Mouse (Mus musculus) hindbrain, embryonic 15.5 days (tissue): ENCODE measurements around the gene Gm9922. TPM values are rescaled to one million over a fixed set of nuclear protein-coding genes. Genes with fewer than 3 reads are reported as not detected.

Experiments used
- ATAC-seq: fragments of 200-750 bp; cut with Nextera tagmentation; 2 replicates; pipeline ENCODE4 v1.8.0; 2017; ENCODE audit warnings: low read depth, moderate number of reproducible peaks, moderate TSS enrichment; ENCODE audit not compliant: low FRiP score
- H3K27ac ChIP-seq: fragments of 300-500 bp; sonication (generic); replicated peaks from 2 replicates; pipeline ENCODE4 v1.5.1; 2015; ENCODE audit warnings: mild to moderate bottlenecking, inconsistent platforms
- H3K27me3 ChIP-seq: fragments of 300-500 bp; sonication (generic); 2 replicates; pipeline ENCODE4 v1.6.1; 2015; ENCODE audit warnings: control low read depth, inconsistent platforms
- H3K36me3 ChIP-seq: fragments of 300-500 bp; sonication (generic); 2 replicates; pipeline ENCODE4 v1.6.1; 2015; ENCODE audit warnings: control low read depth, inconsistent platforms
- H3K4me1 ChIP-seq: fragments of 300-500 bp; sonication (generic); replicated peaks from 2 replicates; pipeline ENCODE4 v1.6.1; 2015; ENCODE audit warnings: control low read depth, inconsistent platforms
- H3K4me2 ChIP-seq: fragments of 300-500 bp; sonication (generic); 2 replicates; pipeline ENCODE4 v1.6.1; 2015; ENCODE audit warnings: moderate library complexity, mild to moderate bottlenecking, inconsistent platforms
- H3K4me3 ChIP-seq: fragments of 300-500 bp; sonication (generic); 2 replicates; pipeline ENCODE4 v1.5.1; 2015; ENCODE audit warnings: mild to moderate bottlenecking, inconsistent platforms
- H3K9ac ChIP-seq: fragments of 300-500 bp; sonication (generic); 2 replicates; pipeline ENCODE4 v1.6.1; 2015; ENCODE audit warnings: inconsistent platforms
- H3K9me3 ChIP-seq: fragments of 300-500 bp; sonication (generic); 2 replicates; pipeline ENCODE4 v1.6.1; 2016; ENCODE audit warnings: control low read depth, inconsistent platforms
- WGBS: fragments of 180-500 bp; shearing (Covaris S2); methylation state at CpG from one replicate; pipeline ENCODE4 v1.1.7; 2015; 5-methylcytosine and 5-hydroxymethylcytosine counted together
- polyA plus RNA-seq: library from polyadenylated mRNA; unstranded; fragments of >200 nt; fragmentation: Nextera tagmentation; extraction: Ambion mirVana; gene quantifications from 2 replicates; pipeline ENCODE4 v1.2.1, GENCODE M21; 2015

Gm9922 gene
- polyA plus RNA-seq, 1 experiment from 2014 or later, result not detected

DNA sequence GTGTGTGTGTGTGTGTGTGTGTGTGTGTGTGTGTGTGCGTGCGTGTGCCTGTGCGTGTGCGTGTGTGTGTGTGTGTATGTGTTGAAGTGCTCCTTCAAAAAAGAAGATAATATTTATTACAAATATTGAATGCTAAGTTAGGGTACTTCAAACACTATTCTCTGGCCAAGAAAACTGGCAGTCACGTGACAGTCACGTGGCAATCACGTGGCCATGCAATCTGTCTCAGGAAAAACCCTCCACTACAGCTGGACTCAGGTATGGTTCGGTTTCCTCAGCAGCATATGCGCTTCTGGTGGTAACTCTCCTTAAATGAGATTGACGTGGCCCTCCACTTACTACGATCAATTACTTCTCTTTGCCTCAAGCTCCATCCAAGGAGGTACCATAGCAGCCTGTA, 18.2 kb upstream of the Gm9922 start:
- no peak for ATAC-seq
- WGBS, result 93% methylated on average over 11 of the region's 11 CpGs

DNA sequence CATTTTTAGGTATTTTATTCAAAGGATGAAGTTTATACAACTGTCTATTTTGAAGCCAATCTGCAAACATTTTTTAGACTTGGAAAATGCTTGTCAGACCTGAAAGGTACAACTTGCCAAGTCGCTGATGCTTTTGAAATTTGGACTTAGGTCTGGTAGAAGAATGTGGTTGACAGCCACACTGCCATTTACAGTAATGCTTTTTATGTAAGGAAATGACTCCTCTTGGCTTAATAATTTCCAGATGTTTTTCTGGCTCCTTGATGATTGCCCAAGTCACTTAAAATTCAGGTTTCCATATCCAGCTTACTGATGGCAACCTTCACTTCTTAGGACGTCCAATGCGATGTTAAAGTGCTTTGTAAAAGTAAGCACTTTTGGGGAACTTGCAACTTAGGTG, 17.0 kb upstream of the Gm9922 start:
- Histone ChIP-seq H3K27me3 (no peaks in the 10 kb centered on the region), H3K9me3 (no peaks in the 10 kb centered on the region), H3K4me2 (no peak overlapping the region), H3K27ac (no peak overlapping the region), H3K9ac (no peak overlapping the region), H3K4me1 (no peaks in the 10 kb centered on the region), H3K36me3 (no peaks in the 10 kb centered on the region), H3K4me3 (no peak overlapping the region)
- 93% methylated on average over 3 of the region's 3 CpGs for WGBS
- no peak for ATAC-seq

More for the DNA sequence above, 18.2 kb upstream of the Gm9922 start:
- H3K36me3 ChIP-seq, result no peaks in the 10 kb centered on the region
- no peak overlapping the region for H3K4me3 ChIP-seq
- H3K4me1 ChIP-seq, result no peaks in the 10 kb centered on the region
- H3K9me3 ChIP-seq, result no peaks in the 10 kb centered on the region
- no peak overlapping the region for H3K4me2 ChIP-seq
- H3K27me3 ChIP-seq, result no peaks in the 10 kb centered on the region
- no peak overlapping the region for H3K9ac ChIP-seq
- H3K27ac ChIP-seq, result no peak overlapping the region

DNA sequence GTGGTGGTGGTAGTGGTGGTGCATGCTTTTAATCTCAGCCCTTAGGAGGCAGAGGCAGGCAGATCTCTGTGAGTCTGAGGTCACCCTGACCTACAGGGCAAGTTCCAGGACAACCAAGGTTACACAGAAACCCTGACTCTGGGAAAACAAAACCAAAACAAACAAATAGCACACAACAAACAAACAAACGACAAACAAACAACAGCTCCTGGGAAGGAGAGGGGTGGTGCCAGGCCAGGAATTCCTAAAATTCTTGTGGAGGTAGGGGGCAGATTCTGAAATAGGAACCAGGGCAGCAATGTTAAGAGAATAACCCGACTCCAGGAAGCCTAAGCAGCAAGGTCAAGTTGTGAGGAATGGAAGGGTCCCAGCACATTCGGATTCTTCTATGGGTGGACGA, 7.9 kb upstream of the Gm9922 start:
- ATAC-seq, result no peak

DNA sequence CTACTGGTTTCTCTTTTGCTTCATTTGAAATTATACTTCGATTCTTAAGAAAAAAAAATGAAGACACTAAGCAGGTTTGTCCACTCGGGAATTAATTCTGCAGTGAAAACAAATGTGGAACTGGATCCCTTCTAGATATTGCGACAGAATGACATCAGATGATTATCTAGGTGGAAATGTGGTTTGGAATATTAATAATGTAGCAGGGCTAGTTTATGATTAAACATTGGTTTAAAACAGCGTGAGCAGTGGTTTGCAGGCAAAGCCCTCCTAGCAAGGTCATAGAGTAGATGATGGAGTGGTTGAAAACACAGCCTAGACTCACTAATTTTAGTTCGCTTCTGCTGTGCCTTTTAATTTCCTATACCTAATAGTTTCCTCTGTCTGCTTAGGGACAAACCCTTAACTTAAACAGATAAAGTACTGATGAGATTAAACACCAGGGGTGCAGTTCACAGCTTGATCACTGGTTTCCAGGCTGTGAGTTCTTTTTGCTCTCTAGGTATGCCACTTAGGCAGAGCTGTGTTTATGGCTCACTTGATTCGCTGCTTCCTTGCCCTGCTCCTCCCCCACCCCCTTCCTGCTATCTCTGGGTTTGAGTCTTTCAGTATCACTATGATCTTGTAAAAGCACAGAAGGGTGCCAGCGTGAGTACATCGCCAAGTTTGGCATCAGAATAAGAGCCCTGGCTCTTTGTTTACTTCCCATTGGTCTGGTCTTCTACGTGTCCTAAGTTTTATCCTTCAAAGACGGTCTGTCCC, 4.1 kb upstream of the Gm9922 start:
- no peaks in the 10 kb centered on the region for H3K36me3 ChIP-seq
- WGBS, result 31% methylated on average over 10 of the region's 10 CpGs
- no peak overlapping the region for H3K4me2 ChIP-seq
- H3K4me3 ChIP-seq, result no peak overlapping the region
- no peak overlapping the region for H3K9ac ChIP-seq
- peaks cover 23% of the 10 kb centered on the region for H3K27me3 ChIP-seq
- H3K27ac ChIP-seq, result no peak overlapping the region
- H3K9me3 ChIP-seq, result no peaks in the 10 kb centered on the region
- no peak for ATAC-seq
- peaks cover 21% of the 10 kb centered on the region for H3K4me1 ChIP-seq

More for the DNA sequence above, 7.9 kb upstream of the Gm9922 start:
- H3K36me3 ChIP-seq, result no peaks in the 10 kb centered on the region
- 87% methylated on average over 4 of the region's 4 CpGs for WGBS
- no peaks in the 10 kb centered on the region for H3K9me3 ChIP-seq
- no peak overlapping the region for H3K9ac ChIP-seq
- no peak overlapping the region for H3K27ac ChIP-seq
- no peaks in the 10 kb centered on the region for H3K27me3 ChIP-seq
- 0 out of 2 replicates have a peak, but pooled peaks cover 3% of the 10 kb centered on the region for H3K4me1 ChIP-seq
- H3K4me2 ChIP-seq, result no peak overlapping the region
- no peak overlapping the region for H3K4me3 ChIP-seq

DNA sequence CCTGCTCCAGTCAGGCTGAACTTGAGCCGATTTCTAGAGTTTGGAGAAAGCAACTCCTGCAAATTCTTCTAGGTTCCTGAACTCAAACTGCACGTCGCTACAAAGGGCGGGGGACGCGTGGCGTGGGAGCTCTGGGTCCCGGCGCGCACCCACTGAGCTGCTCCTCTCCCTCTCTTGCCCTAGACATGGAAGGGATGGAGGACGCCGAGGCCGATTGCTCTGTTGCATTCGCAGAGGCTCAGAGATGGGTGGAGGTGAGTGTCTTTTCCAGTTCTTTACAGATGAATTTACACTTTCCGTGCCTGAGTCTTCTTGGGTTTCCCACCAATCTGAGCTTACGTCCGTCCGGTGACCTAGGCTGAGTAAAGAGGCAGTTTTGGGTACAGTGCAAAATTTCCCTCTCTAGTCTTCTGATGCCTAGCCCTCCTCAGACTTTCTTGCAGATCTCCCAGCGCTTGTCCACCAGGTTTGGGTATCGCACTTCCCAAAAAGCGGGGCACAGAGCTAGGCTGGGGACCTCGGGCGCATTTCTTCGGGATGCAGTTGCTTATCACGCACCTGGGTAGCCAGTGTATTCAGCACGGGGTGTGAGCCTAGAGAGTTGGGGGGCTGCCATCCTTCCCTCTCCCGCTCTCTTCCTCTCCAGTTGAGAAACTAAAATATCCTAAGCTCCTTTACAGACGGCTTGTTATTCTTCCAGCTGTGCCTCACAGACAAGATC, 518 bp upstream of the Gm9922 start:
- Histone ChIP-seq H3K27ac (no peak overlapping the region), H3K4me3 (peak overlapping the region; percentile 53), H3K4me2 (peak overlapping the region; percentile 100), H3K36me3 (no peaks in the 10 kb centered on the region), H3K4me1 (peaks cover 24% of the 10 kb centered on the region), H3K9me3 (no peaks in the 10 kb centered on the region), H3K9ac (peak overlapping the region; percentile 56), H3K27me3 (peaks cover 35% of the 10 kb centered on the region)
- WGBS, result under 1% methylated on average over 28 of the region's 28 CpGs
- peak; percentile 43; the same call in 1 of the 2 replicates for ATAC-seq

DNA sequence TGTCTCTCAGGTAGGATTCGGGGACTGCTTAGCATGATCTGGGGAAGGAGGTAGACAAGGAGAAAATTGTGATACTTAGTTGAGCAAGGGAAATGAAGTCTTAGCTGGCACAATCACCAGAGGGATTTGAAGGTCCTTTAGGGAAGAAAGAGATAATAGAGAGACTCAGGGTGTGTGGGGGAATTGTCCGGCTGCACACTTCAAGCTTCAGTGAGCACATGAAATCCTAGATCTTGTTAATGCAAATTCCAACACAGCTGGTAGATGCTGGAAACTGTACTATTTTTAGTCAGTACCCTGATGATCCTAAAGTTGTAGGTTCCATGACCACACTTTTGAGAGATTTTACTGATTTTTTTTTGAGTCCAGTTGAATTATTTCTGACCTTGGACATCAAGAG, 15.2 kb downstream of the Gm9922 start:
- no peaks in the 10 kb centered on the region for H3K4me1 ChIP-seq
- WGBS, result 56% methylated on average over 2 of the region's 2 CpGs
- H3K4me2 ChIP-seq, result no peak overlapping the region
- no peak overlapping the region for H3K9ac ChIP-seq
- no peak for ATAC-seq
- H3K4me3 ChIP-seq, result no peak overlapping the region
- no peaks in the 10 kb centered on the region for H3K9me3 ChIP-seq
- H3K27me3 ChIP-seq, result no peaks in the 10 kb centered on the region
- no peak overlapping the region for H3K27ac ChIP-seq
- no peaks in the 10 kb centered on the region for H3K36me3 ChIP-seq

DNA sequence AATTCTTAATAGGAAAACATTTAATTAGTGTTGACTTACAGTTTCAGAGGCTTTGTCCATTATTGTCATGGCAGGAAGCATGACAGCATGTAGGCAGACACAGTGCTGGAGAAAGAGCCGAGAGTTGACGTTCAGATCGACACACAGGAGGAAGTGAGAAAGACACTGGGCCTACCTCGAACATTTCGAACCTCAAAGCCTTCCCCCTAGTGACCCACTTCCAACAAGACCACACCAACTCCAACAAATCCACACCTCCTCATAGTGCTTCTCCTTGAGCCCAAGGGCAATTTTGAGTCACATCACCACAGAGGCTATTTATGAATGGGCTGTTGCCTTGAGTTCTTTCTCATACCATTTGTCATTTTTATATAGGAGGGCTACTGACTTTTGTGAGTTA, 22.5 kb downstream of the Gm9922 start:
- no peaks in the 10 kb centered on the region for H3K4me1 ChIP-seq
- WGBS, result 98% methylated on average over 5 of the region's 5 CpGs
- no peaks in the 10 kb centered on the region for H3K27me3 ChIP-seq
- no peaks in the 10 kb centered on the region for H3K36me3 ChIP-seq
- no peak overlapping the region for H3K4me3 ChIP-seq
- H3K9ac ChIP-seq, result no peak overlapping the region
- no peak overlapping the region for H3K4me2 ChIP-seq
- H3K27ac ChIP-seq, result no peak overlapping the region
- no peaks in the 10 kb centered on the region for H3K9me3 ChIP-seq
- ATAC-seq, result no peak

DNA sequence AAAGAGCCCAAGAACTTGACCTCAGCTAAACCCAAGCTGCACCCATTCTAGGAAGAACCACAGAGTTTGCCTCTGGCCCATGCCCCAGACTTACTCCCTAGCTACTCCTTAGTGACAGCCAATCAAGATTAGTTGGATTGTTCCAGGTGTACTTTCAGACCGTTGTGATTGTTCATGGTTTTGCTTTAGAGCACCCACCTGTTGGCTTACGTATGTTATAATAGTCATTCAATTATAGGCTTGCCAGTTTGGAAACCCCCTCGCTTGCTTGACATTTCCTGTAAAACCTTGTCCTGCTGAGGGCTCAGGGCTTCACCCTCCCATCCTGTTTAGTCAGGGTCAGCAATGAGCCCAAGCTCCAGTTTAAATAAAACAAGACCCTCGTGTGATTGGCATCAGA, 25.1 kb downstream of the Gm9922 start:
- ATAC-seq, result no peak
- 84% methylated on average over 4 of the region's 4 CpGs for WGBS

DNA sequence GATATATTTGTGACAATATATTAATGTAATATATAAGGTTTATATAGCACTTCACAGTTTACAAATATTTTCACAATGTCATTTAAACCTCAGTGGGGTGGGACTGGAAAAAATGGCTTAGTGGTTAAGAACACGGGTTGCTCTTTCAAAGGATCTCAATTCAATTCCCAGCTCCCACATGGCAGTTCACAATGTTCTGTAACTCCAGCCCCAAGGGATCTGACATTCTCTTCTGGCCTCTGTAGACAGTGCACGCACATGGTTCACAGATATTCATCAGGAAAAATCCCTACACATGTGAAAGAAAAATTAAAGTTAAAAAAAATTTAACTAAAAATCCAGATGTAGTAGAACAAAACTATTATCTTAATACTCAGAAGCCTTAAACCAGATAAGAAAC, 41.2 kb downstream of the Gm9922 start:
- Histone ChIP-seq H3K27ac (no peak overlapping the region), H3K4me3 (no peak overlapping the region), H3K4me2 (no peak overlapping the region), H3K27me3 (no peaks in the 10 kb centered on the region), H3K9ac (no peak overlapping the region), H3K36me3 (peaks cover 19% of the 10 kb centered on the region), H3K4me1 (no peaks in the 10 kb centered on the region), H3K9me3 (no peaks in the 10 kb centered on the region)
- WGBS, result 77% methylated on average over 2 of the region's 2 CpGs
- no peak for ATAC-seq

More for the DNA sequence above, 25.1 kb downstream of the Gm9922 start:
- Histone ChIP-seq H3K36me3 (no peaks in the 10 kb centered on the region), H3K4me1 (no peaks in the 10 kb centered on the region), H3K27ac (no peak overlapping the region), H3K27me3 (no peaks in the 10 kb centered on the region), H3K4me3 (no peak overlapping the region), H3K9me3 (no peaks in the 10 kb centered on the region), H3K9ac (no peak overlapping the region), H3K4me2 (no peak overlapping the region)

DNA sequence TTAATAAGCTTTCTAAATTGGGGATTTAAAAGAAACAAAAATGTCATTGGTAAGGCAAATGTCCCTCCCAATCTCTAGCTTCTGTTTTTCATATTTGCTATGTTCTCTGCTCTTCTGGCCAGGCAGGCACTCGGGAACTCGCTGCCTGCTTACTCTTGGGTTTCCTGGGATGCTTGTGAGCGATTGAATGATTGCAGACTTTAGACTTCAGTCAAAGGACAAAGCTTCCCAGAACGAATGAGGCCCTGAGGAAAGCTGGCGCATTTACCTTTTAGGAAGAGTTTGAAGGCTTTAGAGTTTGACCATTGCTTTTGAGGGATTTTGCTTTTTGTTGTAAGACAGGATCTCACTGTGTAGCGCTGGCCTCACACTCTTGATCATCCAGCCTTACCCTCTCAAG, 41.9 kb downstream of the Gm9922 start:
- Histone ChIP-seq H3K27ac (no peak overlapping the region), H3K4me2 (no peak overlapping the region), H3K9ac (no peak overlapping the region), H3K9me3 (no peaks in the 10 kb centered on the region), H3K27me3 (no peaks in the 10 kb centered on the region), H3K36me3 (peaks cover 21% of the 10 kb centered on the region), H3K4me3 (no peak overlapping the region), H3K4me1 (no peaks in the 10 kb centered on the region)
- ATAC-seq, result no peak
- WGBS, result 90% methylated on average over 6 of the region's 6 CpGs
